Mouse (Mus musculus): Measurements from ENCODE around the gene Erich4. TPM values are rescaled to one million over a fixed set of nuclear protein-coding genes. Genes with fewer than 3 reads are reported as not detected.

Erich4 gene
- polyA plus RNA-seq (2014; fragmentation: Nextera tagmentation; extraction: Ambion mirVana), result not detected in 2 replicates

- H3K4me2 ChIP-seq (ENCODE audit: low read depth, low read length), result no peak within 1 kb of the TSS
- no peaks in the 10 kb centered on the region for H3K9me3 ChIP-seq (ENCODE audit: control insufficient read depth, low read length)
- WGBS, result 83% methylated on average over 5 of the region's 5 CpGs
- ATAC-seq (ENCODE audit: low read depth), result no peak
- H3K4me3 ChIP-seq (ENCODE audit: low read depth, low read length), result no peak within 1 kb of the TSS
- no peaks in the 10 kb centered on the region for H3K36me3 ChIP-seq (ENCODE audit: control insufficient read depth, insufficient read depth, low read length)
- no peaks in the 10 kb centered on the region for H3K4me1 ChIP-seq (ENCODE audit: control insufficient read depth, insufficient read depth, low read length)
- H3K27ac ChIP-seq (ENCODE audit: low read depth, low read length), result no peak within 1 kb of the TSS
- H3K27me3 ChIP-seq (ENCODE audit: control insufficient read depth, insufficient read depth, low read length), result no peaks in the 10 kb centered on the region
- H3K9ac ChIP-seq (replicated peaks; ENCODE audit: low read depth, low read length), result no peak within 1 kb of the TSS
Observed at GRCm38 (mm10) chr7:25615706-25616011, at the start of gene Erich4. TSS of gene Erich4 (minus strand) at chr7:25615892.

GRCm38 (mm10) chr7:25658657-25659472, 43.2 kb upstream of the Erich4 start, which contains the start of the genes Bckdha and Exosc5:
TSS of gene Bckdha (minus strand) at chr7:25658981.
TSS of gene Exosc5 (plus strand) at chr7:25659164.
- peak within 1 kb of the TSS; percentile 83 for H3K4me2 ChIP-seq (ENCODE audit: low read depth, low read length)
- no peaks in the 10 kb centered on the region for H3K9me3 ChIP-seq (ENCODE audit: control insufficient read depth, low read length)
- peak within 1 kb of the TSS; percentile 55 for H3K4me3 ChIP-seq (ENCODE audit: low read depth, low read length)
- 0 out of 2 replicates have a peak, but pooled peaks cover 4% of the 10 kb centered on the region for H3K36me3 ChIP-seq (ENCODE audit: control insufficient read depth, insufficient read depth, low read length)
- H3K4me1 ChIP-seq (ENCODE audit: control insufficient read depth, insufficient read depth, low read length), result peaks cover 10% of the 10 kb centered on the region
- under 1% methylated on average over 50 of the region's 50 CpGs for WGBS
- 0 out of 2 replicates have a peak within 1 kb of the TSS, but pooled peaks have one; percentile 58 for H3K27ac ChIP-seq (ENCODE audit: low read depth, low read length)
- peak within 1 kb of the TSS; percentile 67 for H3K9ac ChIP-seq (replicated peaks; ENCODE audit: low read depth, low read length)
- no peaks in the 10 kb centered on the region for H3K27me3 ChIP-seq (ENCODE audit: control insufficient read depth, insufficient read depth, low read length)
- ATAC-seq (ENCODE audit: low read depth), result peak; percentile 99

- no peaks in the 10 kb centered on the region for H3K27me3 ChIP-seq (ENCODE audit: control insufficient read depth, insufficient read depth, low read length)
- ATAC-seq (ENCODE audit: low read depth), result no peak
- no peak overlapping the region for H3K27ac ChIP-seq (ENCODE audit: low read depth, low read length)
- peak overlapping the region; percentile 83 for H3K4me2 ChIP-seq (ENCODE audit: low read depth, low read length)
- WGBS, result 47% methylated on average over 10 of the region's 10 CpGs
- H3K9ac ChIP-seq (replicated peaks; ENCODE audit: low read depth, low read length), result peak overlapping the region; percentile 67
- H3K4me1 ChIP-seq (ENCODE audit: control insufficient read depth, insufficient read depth, low read length), result peaks cover 10% of the 10 kb centered on the region
- no peaks in the 10 kb centered on the region for H3K36me3 ChIP-seq (ENCODE audit: control insufficient read depth, insufficient read depth, low read length)
- peak overlapping the region; percentile 55 for H3K4me3 ChIP-seq (ENCODE audit: low read depth, low read length)
- H3K9me3 ChIP-seq (ENCODE audit: control insufficient read depth, low read length), result no peaks in the 10 kb centered on the region
Observed at GRCm38 (mm10) chr7:25657785-25658184, 42.1 kb upstream of the Erich4 start.

GRCm38 (mm10) chr7:25655601-25656428, 40.1 kb upstream of the Erich4 start:
- Histone ChIP-seq H3K9me3 (ENCODE audit: control insufficient read depth, low read length) (no peaks in the 10 kb centered on the region), H3K9ac (replicated peaks; ENCODE audit: low read depth, low read length) (no peak overlapping the region), H3K4me1 (ENCODE audit: control insufficient read depth, insufficient read depth, low read length) (peaks cover 10% of the 10 kb centered on the region), H3K27me3 (ENCODE audit: control insufficient read depth, insufficient read depth, low read length) (no peaks in the 10 kb centered on the region), H3K4me3 (ENCODE audit: low read depth, low read length) (no peak overlapping the region), H3K27ac (ENCODE audit: low read depth, low read length) (no peak overlapping the region), H3K36me3 (ENCODE audit: control insufficient read depth, insufficient read depth, low read length) (no peaks in the 10 kb centered on the region), H3K4me2 (ENCODE audit: low read depth, low read length) (no peak overlapping the region)
- 77% methylated on average over 11 of the region's 11 CpGs for WGBS
- no peak for ATAC-seq (ENCODE audit: low read depth)

GRCm38 (mm10) chr7:25652244-25652759, 36.6 kb upstream of the Erich4 start:
- no peak for ATAC-seq (ENCODE audit: low read depth)
- Histone ChIP-seq H3K9me3 (ENCODE audit: control insufficient read depth, low read length) (no peaks in the 10 kb centered on the region), H3K36me3 (ENCODE audit: control insufficient read depth, insufficient read depth, low read length) (no peaks in the 10 kb centered on the region), H3K27ac (ENCODE audit: low read depth, low read length) (no peak overlapping the region), H3K4me1 (ENCODE audit: control insufficient read depth, insufficient read depth, low read length) (no peaks in the 10 kb centered on the region; the same call in 1 of the 2 replicates), H3K9ac (replicated peaks; ENCODE audit: low read depth, low read length) (no peak overlapping the region), H3K4me3 (ENCODE audit: low read depth, low read length) (no peak overlapping the region), H3K27me3 (ENCODE audit: control insufficient read depth, insufficient read depth, low read length) (no peaks in the 10 kb centered on the region), H3K4me2 (ENCODE audit: low read depth, low read length) (no peak overlapping the region)
- 92% methylated on average over 12 of the region's 12 CpGs for WGBS

- Histone ChIP-seq H3K4me1 (ENCODE audit: control insufficient read depth, insufficient read depth, low read length) (no peaks in the 10 kb centered on the region), H3K27ac (ENCODE audit: low read depth, low read length) (no peak overlapping the region), H3K9ac (replicated peaks; ENCODE audit: low read depth, low read length) (no peak overlapping the region), H3K4me2 (ENCODE audit: low read depth, low read length) (no peak overlapping the region), H3K9me3 (ENCODE audit: control insufficient read depth, low read length) (no peaks in the 10 kb centered on the region), H3K27me3 (ENCODE audit: control insufficient read depth, insufficient read depth, low read length) (no peaks in the 10 kb centered on the region), H3K4me3 (ENCODE audit: low read depth, low read length) (no peak overlapping the region), H3K36me3 (ENCODE audit: control insufficient read depth, insufficient read depth, low read length) (no peaks in the 10 kb centered on the region)
- ATAC-seq (ENCODE audit: low read depth), result no peak
- WGBS, result 83% methylated on average over 8 of the region's 8 CpGs
Observed at GRCm38 (mm10) chr7:25651281-25651680, 35.6 kb upstream of the Erich4 start.

GRCm38 (mm10) chr7:25649839-25650238, 34.1 kb upstream of the Erich4 start:
- Histone ChIP-seq H3K27ac (ENCODE audit: low read depth, low read length) (no peak overlapping the region), H3K4me2 (ENCODE audit: low read depth, low read length) (no peak overlapping the region), H3K27me3 (ENCODE audit: control insufficient read depth, insufficient read depth, low read length) (no peaks in the 10 kb centered on the region), H3K4me3 (ENCODE audit: low read depth, low read length) (no peak overlapping the region), H3K9ac (replicated peaks; ENCODE audit: low read depth, low read length) (no peak overlapping the region), H3K9me3 (ENCODE audit: control insufficient read depth, low read length) (no peaks in the 10 kb centered on the region), H3K36me3 (ENCODE audit: control insufficient read depth, insufficient read depth, low read length) (no peaks in the 10 kb centered on the region), H3K4me1 (ENCODE audit: control insufficient read depth, insufficient read depth, low read length) (no peaks in the 10 kb centered on the region)
- no peak for ATAC-seq (ENCODE audit: low read depth)
- 89% methylated on average over 5 of the region's 5 CpGs for WGBS

GRCm38 (mm10) chr7:25647574-25648123, 32.0 kb upstream of the Erich4 start:
- H3K4me1 ChIP-seq (ENCODE audit: control insufficient read depth, insufficient read depth, low read length), result no peaks in the 10 kb centered on the region
- H3K4me2 ChIP-seq (ENCODE audit: low read depth, low read length), result no peak overlapping the region
- H3K27ac ChIP-seq (ENCODE audit: low read depth, low read length), result no peak overlapping the region
- H3K36me3 ChIP-seq (ENCODE audit: control insufficient read depth, insufficient read depth, low read length), result no peaks in the 10 kb centered on the region
- no peak overlapping the region for H3K4me3 ChIP-seq (ENCODE audit: low read depth, low read length)
- H3K27me3 ChIP-seq (ENCODE audit: control insufficient read depth, insufficient read depth, low read length), result no peaks in the 10 kb centered on the region
- no peak overlapping the region for H3K9ac ChIP-seq (replicated peaks; ENCODE audit: low read depth, low read length)
- no peaks in the 10 kb centered on the region for H3K9me3 ChIP-seq (ENCODE audit: control insufficient read depth, low read length)
- WGBS, result 56% methylated on average over 5 of the region's 5 CpGs
- no peak for ATAC-seq (ENCODE audit: low read depth)
